Mouse (Mus musculus) C2C12 (cell line): ENCODE measurements at regions not wholly inside any gene's neighbourhood (a gene's known extent, or its start where the extent isn't known, plus 50 kb on each side); places are given as distances from the start of the nearest gene placed in this dataset.

ENCODE experiments used
- CEBPB ChIP-seq: IDR thresholded peaks from one replicate; pipeline ENCODE4 v1.6.1; 2011; ENCODE audit warnings: low read depth, mild to moderate bottlenecking, control low read depth, moderate library complexity
- CTCF ChIP-seq: IDR thresholded peaks from one replicate; pipeline ENCODE4 v1.5.1; 2011; ENCODE audit not compliant: control insufficient read depth, insufficient read depth, insufficient read length
- MYOG ChIP-seq: IDR thresholded peaks from one replicate; pipeline ENCODE4 v1.6.1; 2011; ENCODE audit not compliant: control insufficient read depth, insufficient read length; ENCODE audit errors: extremely low read depth

GRCm38 (mm10) chr4:142500541-142500940 lies 261.3 kb upstream of the Kazn start:
- TF ChIP-seq CTCF (no peak), MYOG (no peak), CEBPB (no peak)
